Mouse (Mus musculus): Measurements from ENCODE around the gene Sbk3. TPM values are rescaled to one million over a fixed set of nuclear protein-coding genes. Genes with fewer than 3 reads are reported as not detected.

The Sbk3 gene
- polyA plus RNA-seq, 1 experiment from 2014 or later: not detected

- H3K4me2 ChIP-seq (ENCODE audit: low read depth, low read length): no peak overlapping the region
- WGBS (ENCODE audit: insufficient replicate concordance): 44% methylated on average over 18 of the region's 18 CpGs
- no peaks in the 10 kb centered on the region; the same call in 1 of the 2 replicates for H3K4me1 ChIP-seq (ENCODE audit: control insufficient read depth, low read depth, low read length)
- no peak overlapping the region for H3K27ac ChIP-seq (ENCODE audit: low read length)
- H3K9ac ChIP-seq (ENCODE audit: low read depth, low read length): no peak overlapping the region
- no peaks in the 10 kb centered on the region for H3K27me3 ChIP-seq (ENCODE audit: control insufficient read depth, insufficient read depth, low read depth, low read length)
- no peaks in the 10 kb centered on the region for H3K36me3 ChIP-seq (ENCODE audit: control insufficient read depth, insufficient read depth)
- H3K9me3 ChIP-seq (replicated peaks; ENCODE audit: control insufficient read depth, low read length): no peaks in the 10 kb centered on the region
- no peak overlapping the region for H3K4me3 ChIP-seq (ENCODE audit: low read depth, low read length)
- ATAC-seq (ENCODE audit: low read depth): no peak
These were observed 1.5 kb upstream of the Sbk3 start for GRCm38 (mm10) chr7:4972321-4973047.

GRCm38 (mm10) chr7:4971710-4972109 is 742 bp upstream of the Sbk3 start:
- ATAC-seq (ENCODE audit: low read depth): no peak
- no peaks in the 10 kb centered on the region for H3K9me3 ChIP-seq (replicated peaks; ENCODE audit: control insufficient read depth, low read length)
- no peak overlapping the region for H3K4me2 ChIP-seq (ENCODE audit: low read depth, low read length)
- H3K9ac ChIP-seq (ENCODE audit: low read depth, low read length): no peak overlapping the region
- 25% methylated on average over 7 of the region's 7 CpGs for WGBS (ENCODE audit: insufficient replicate concordance)
- H3K27me3 ChIP-seq (ENCODE audit: control insufficient read depth, insufficient read depth, low read depth, low read length): no peaks in the 10 kb centered on the region
- no peaks in the 10 kb centered on the region; the same call in 1 of the 2 replicates for H3K4me1 ChIP-seq (ENCODE audit: control insufficient read depth, low read depth, low read length)
- H3K27ac ChIP-seq (ENCODE audit: low read length): no peak overlapping the region
- H3K36me3 ChIP-seq (ENCODE audit: control insufficient read depth, insufficient read depth): no peaks in the 10 kb centered on the region
- H3K4me3 ChIP-seq (ENCODE audit: low read depth, low read length): no peak overlapping the region

- WGBS (ENCODE audit: insufficient replicate concordance): 57% methylated on average over 5 of the region's 5 CpGs
- H3K36me3 ChIP-seq (ENCODE audit: control insufficient read depth, insufficient read depth): no peaks in the 10 kb centered on the region
- H3K9ac ChIP-seq (ENCODE audit: low read depth, low read length): no peak overlapping the region
- no peaks in the 10 kb centered on the region for H3K27me3 ChIP-seq (ENCODE audit: control insufficient read depth, insufficient read depth, low read depth, low read length)
- H3K9me3 ChIP-seq (replicated peaks; ENCODE audit: control insufficient read depth, low read length): no peaks in the 10 kb centered on the region
- no peak overlapping the region for H3K4me2 ChIP-seq (ENCODE audit: low read depth, low read length)
- H3K4me1 ChIP-seq (ENCODE audit: control insufficient read depth, low read depth, low read length): no peaks in the 10 kb centered on the region
- ATAC-seq (ENCODE audit: low read depth): no peak
- H3K27ac ChIP-seq (ENCODE audit: low read length): no peak overlapping the region
- H3K4me3 ChIP-seq (ENCODE audit: low read depth, low read length): no peak overlapping the region
These were observed 6.0 kb downstream of the Sbk3 start for GRCm38 (mm10) chr7:4964988-4965387.

- Histone ChIP-seq H3K27me3 (ENCODE audit: control insufficient read depth, insufficient read depth, low read depth, low read length) (no peaks in the 10 kb centered on the region), H3K4me1 (ENCODE audit: control insufficient read depth, low read depth, low read length) (no peaks in the 10 kb centered on the region), H3K4me2 (ENCODE audit: low read depth, low read length) (no peak within 1 kb of the TSS; the same call in 1 of the 2 replicates), H3K9me3 (replicated peaks; ENCODE audit: control insufficient read depth, low read length) (no peaks in the 10 kb centered on the region), H3K36me3 (ENCODE audit: control insufficient read depth, insufficient read depth) (no peaks in the 10 kb centered on the region), H3K4me3 (ENCODE audit: low read depth, low read length) (no peak within 1 kb of the TSS), H3K27ac (ENCODE audit: low read length) (no peak within 1 kb of the TSS), H3K9ac (ENCODE audit: low read depth, low read length) (no peak within 1 kb of the TSS)
- WGBS (ENCODE audit: insufficient replicate concordance): 4% methylated on average over 10 of the region's 10 CpGs
- peak; percentile 80 for ATAC-seq (ENCODE audit: low read depth)
These were observed 6.7 kb downstream of the Sbk3 start, which contains the start of gene Sbk2 for GRCm38 (mm10) chr7:4964272-4964671. Sbk2 (minus strand) TSS chr7:4964406.

GRCm38 (mm10) chr7:4963527-4963926 is 7.4 kb downstream of the Sbk3 start:
- no peak for ATAC-seq (ENCODE audit: low read depth)
- no peaks in the 10 kb centered on the region for H3K9me3 ChIP-seq (replicated peaks; ENCODE audit: control insufficient read depth, low read length)
- H3K4me2 ChIP-seq (ENCODE audit: low read depth, low read length): no peak overlapping the region
- no peak overlapping the region for H3K9ac ChIP-seq (ENCODE audit: low read depth, low read length)
- no peak overlapping the region for H3K27ac ChIP-seq (ENCODE audit: low read length)
- WGBS (ENCODE audit: insufficient replicate concordance): 46% methylated on average over 5 of the region's 5 CpGs
- H3K27me3 ChIP-seq (ENCODE audit: control insufficient read depth, insufficient read depth, low read depth, low read length): no peaks in the 10 kb centered on the region
- H3K36me3 ChIP-seq (ENCODE audit: control insufficient read depth, insufficient read depth): no peaks in the 10 kb centered on the region
- H3K4me1 ChIP-seq (ENCODE audit: control insufficient read depth, low read depth, low read length): no peaks in the 10 kb centered on the region
- H3K4me3 ChIP-seq (ENCODE audit: low read depth, low read length): no peak overlapping the region

- Histone ChIP-seq H3K9me3 (replicated peaks; ENCODE audit: control insufficient read depth, low read length) (no peaks in the 10 kb centered on the region), H3K4me1 (ENCODE audit: control insufficient read depth, low read depth, low read length) (no peaks in the 10 kb centered on the region), H3K9ac (ENCODE audit: low read depth, low read length) (no peak overlapping the region), H3K27ac (ENCODE audit: low read length) (no peak overlapping the region), H3K36me3 (ENCODE audit: control insufficient read depth, insufficient read depth) (no peaks in the 10 kb centered on the region), H3K27me3 (ENCODE audit: control insufficient read depth, insufficient read depth, low read depth, low read length) (no peaks in the 10 kb centered on the region), H3K4me2 (ENCODE audit: low read depth, low read length) (no peak overlapping the region), H3K4me3 (ENCODE audit: low read depth, low read length) (no peak overlapping the region)
- 69% methylated on average over 10 of the region's 10 CpGs for WGBS (ENCODE audit: insufficient replicate concordance)
- ATAC-seq (ENCODE audit: low read depth): no peak
These were observed 13.6 kb downstream of the Sbk3 start for GRCm38 (mm10) chr7:4957361-4957760.

- Histone ChIP-seq H3K4me2 (ENCODE audit: low read depth, low read length) (no peak overlapping the region), H3K36me3 (ENCODE audit: control insufficient read depth, insufficient read depth) (no peaks in the 10 kb centered on the region), H3K27me3 (ENCODE audit: control insufficient read depth, insufficient read depth, low read depth, low read length) (no peaks in the 10 kb centered on the region), H3K4me3 (ENCODE audit: low read depth, low read length) (no peak overlapping the region), H3K4me1 (ENCODE audit: control insufficient read depth, low read depth, low read length) (no peaks in the 10 kb centered on the region), H3K27ac (ENCODE audit: low read length) (no peak overlapping the region), H3K9ac (ENCODE audit: low read depth, low read length) (no peak overlapping the region), H3K9me3 (replicated peaks; ENCODE audit: control insufficient read depth, low read length) (no peaks in the 10 kb centered on the region)
- ATAC-seq (ENCODE audit: low read depth): no peak
- 30% methylated on average over 10 of the region's 10 CpGs for WGBS (ENCODE audit: insufficient replicate concordance)
These were observed 17.0 kb downstream of the Sbk3 start for GRCm38 (mm10) chr7:4953815-4954445.

GRCm38 (mm10) chr7:4950561-4951342 is 20.2 kb downstream of the Sbk3 start:
- ATAC-seq (ENCODE audit: low read depth): no peak
- Histone ChIP-seq H3K9me3 (replicated peaks; ENCODE audit: control insufficient read depth, low read length) (no peaks in the 10 kb centered on the region), H3K36me3 (ENCODE audit: control insufficient read depth, insufficient read depth) (no peaks in the 10 kb centered on the region), H3K4me1 (ENCODE audit: control insufficient read depth, low read depth, low read length) (no peaks in the 10 kb centered on the region), H3K27ac (ENCODE audit: low read length) (no peak overlapping the region), H3K4me2 (ENCODE audit: low read depth, low read length) (no peak overlapping the region), H3K4me3 (ENCODE audit: low read depth, low read length) (no peak overlapping the region), H3K27me3 (ENCODE audit: control insufficient read depth, insufficient read depth, low read depth, low read length) (no peaks in the 10 kb centered on the region), H3K9ac (ENCODE audit: low read depth, low read length) (no peak overlapping the region)
- WGBS (ENCODE audit: insufficient replicate concordance): 68% methylated on average over 19 of the region's 19 CpGs

- 31% methylated on average over 6 of the region's 6 CpGs for WGBS (ENCODE audit: insufficient replicate concordance)
- Histone ChIP-seq H3K27me3 (ENCODE audit: control insufficient read depth, insufficient read depth, low read depth, low read length) (no peaks in the 10 kb centered on the region), H3K4me1 (ENCODE audit: control insufficient read depth, low read depth, low read length) (no peaks in the 10 kb centered on the region), H3K9me3 (replicated peaks; ENCODE audit: control insufficient read depth, low read length) (no peaks in the 10 kb centered on the region), H3K27ac (ENCODE audit: low read length) (no peak overlapping the region), H3K36me3 (ENCODE audit: control insufficient read depth, insufficient read depth) (no peaks in the 10 kb centered on the region), H3K4me2 (ENCODE audit: low read depth, low read length) (no peak overlapping the region), H3K9ac (ENCODE audit: low read depth, low read length) (no peak overlapping the region), H3K4me3 (ENCODE audit: low read depth, low read length) (no peak overlapping the region)
- no peak for ATAC-seq (ENCODE audit: low read depth)
These were observed 22.6 kb downstream of the Sbk3 start for GRCm38 (mm10) chr7:4948386-4948785.
